Mouse (Mus musculus): ENCODE measurements around the gene Minpp1. TPM values are rescaled to one million over a fixed set of nuclear protein-coding genes. Genes with fewer than 3 reads are reported as not detected.

Minpp1 gene
- total and polyA plus RNA-seq, 3 experiments = 176 to 256 TPM; not detected in 1

DNA sequence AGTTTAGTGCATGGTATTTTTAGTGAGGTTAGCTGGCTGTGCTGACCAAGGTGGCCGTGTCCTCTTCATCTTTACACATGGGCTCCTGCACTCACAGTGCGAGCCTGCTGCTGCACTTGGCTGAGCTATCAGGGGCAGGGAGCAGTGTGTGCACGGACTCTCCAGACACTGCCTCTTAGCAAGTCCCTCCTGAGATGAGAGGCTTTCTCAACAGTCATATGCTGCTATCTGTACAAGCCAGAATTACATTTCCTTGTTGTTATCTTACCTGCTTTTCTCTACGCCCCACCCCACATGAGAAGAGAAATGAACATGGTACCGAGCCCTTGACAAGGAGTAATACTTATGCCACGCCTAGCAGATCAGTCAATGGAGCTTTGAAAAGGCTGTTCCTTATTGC is 25.4 kb downstream of the Minpp1 start (continued):
- TF ChIP-seq ZKSCAN1 (IDR thresholded peaks at IDR 0.05; ENCODE audit: low read depth, low read length) (no peak), SIN3A (IDR thresholded peaks at IDR 0.05; ENCODE audit: low read length) (peak; percentile 71), POLR2A (IDR thresholded peaks at IDR 0.05; ENCODE audit: control insufficient read depth in 1 of 2, insufficient read depth in 1 of 2, low read depth in 1 of 2, low read length in 2 of 2, poor library complexity in 1 of 2) (peak in 1 of 2 experiments; percentile 61; a peak in 2 of 4 replicates), TBP (IDR thresholded peaks at IDR 0.05; ENCODE audit: low read depth, low read length) (peak; percentile 60; the same call in 1 of the 2 replicates), TAL1 (IDR thresholded peaks at IDR 0.05; ENCODE audit: low read length) (peak; percentile 76), EP300 (IDR thresholded peaks at IDR 0.05; ENCODE audit: low read depth in 1 of 2, low read length in 2 of 2) (peak; percentile 82 to 91), UBTF (IDR thresholded peaks at IDR 0.05; ENCODE audit: borderline replicate concordance, insufficient read depth, low read depth, low read length) (no peak), JUND (IDR thresholded peaks at IDR 0.05; ENCODE audit: low read depth, low read length) (no peak), ELF1 (IDR thresholded peaks at IDR 0.05; ENCODE audit: low read depth, low read length) (0 out of 2 replicates have a peak, but pooled peaks have one; percentile 47), E2F4 (IDR thresholded peaks at IDR 0.05; ENCODE audit: borderline replicate concordance, low read depth, low read length) (no peak), BHLHE40 (IDR thresholded peaks at IDR 0.05; ENCODE audit: borderline replicate concordance, low read depth, low read length) (no peak), ZNF384 (IDR thresholded peaks at IDR 0.05; ENCODE audit: low read depth, low read length) (no peak), TCF12 (IDR thresholded peaks at IDR 0.05; ENCODE audit: low read depth, low read length) (peak; percentile 86), CTCF (IDR thresholded peaks at IDR 0.05 in 2 of 3, conservative IDR thresholded peaks at IDR 0.05 in 1 of 3; ENCODE audit: control insufficient read depth in 1 of 3, insufficient read depth in 1 of 3, low read depth in 2 of 3, low read length in 3 of 3, poor library complexity in 1 of 3, severe bottlenecking in 1 of 3) (no peak), HCFC1 (IDR thresholded peaks at IDR 0.05; ENCODE audit: low read depth, low read length) (no peak), MYC (IDR thresholded peaks at IDR 0.05; ENCODE audit: low read depth, low read length) (peak; percentile 72), MXI1 (IDR thresholded peaks at IDR 0.05; ENCODE audit: low read depth, low read length) (peak; percentile 18; the same call in 1 of the 2 replicates), POLR2AphosphoS2 (IDR thresholded peaks at IDR 0.05; ENCODE audit: low read length) (no peak), MAZ (IDR thresholded peaks at IDR 0.05; ENCODE audit: low read depth, low read length) (no peak), ZMIZ1 (IDR thresholded peaks at IDR 0.05; ENCODE audit: low read depth, low read length) (no peak; the same call in 1 of the 2 replicates)

DNA sequence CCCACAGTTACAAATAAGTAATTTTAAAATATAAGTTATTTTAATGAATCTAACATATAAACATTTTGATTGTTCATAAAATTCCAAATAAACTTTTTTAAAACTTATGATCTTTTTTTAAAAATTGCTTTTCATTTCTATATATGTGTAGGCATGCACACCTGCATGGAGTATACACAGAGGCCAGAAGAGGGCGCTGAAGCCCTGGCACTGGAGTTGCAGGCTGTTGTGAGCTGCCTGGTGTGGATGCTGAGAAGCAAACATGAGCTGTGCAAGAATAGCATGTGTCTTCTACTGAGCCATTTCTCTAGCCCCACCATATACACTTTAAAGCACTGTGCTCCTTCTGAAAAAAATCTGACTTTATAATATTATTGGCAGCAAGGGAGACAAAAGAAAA is 26.9 kb downstream of the Minpp1 start:
- DNase-seq (ENCODE audit: low read depth, low spot score) = peak; percentile 63
- no peaks in the 10 kb centered on the region for H3K9me3 ChIP-seq (replicated peaks; ENCODE audit: insufficient read depth, low read length)
- TF ChIP-seq SMC3 (IDR thresholded peaks at IDR 0.05; ENCODE audit: low read depth, low read length) (peak; percentile 45), CTCF (IDR thresholded peaks at IDR 0.05 in 2 of 3, conservative IDR thresholded peaks at IDR 0.05 in 1 of 3; ENCODE audit: control insufficient read depth in 1 of 3, insufficient read depth in 1 of 3, low read depth in 2 of 3, low read length in 3 of 3, poor library complexity in 1 of 3, severe bottlenecking in 1 of 3) (peak; percentile 57 to 63 (median 59)), RAD21 (IDR thresholded peaks at IDR 0.05; ENCODE audit: low read depth, low read length) (peak; percentile 39), POLR2A (IDR thresholded peaks at IDR 0.05; ENCODE audit: control insufficient read depth in 1 of 2, insufficient read depth in 1 of 2, low read depth in 1 of 2, low read length in 2 of 2, poor library complexity in 1 of 2) (no peak; a peak in 1 of 4 replicates), MXI1 (IDR thresholded peaks at IDR 0.05; ENCODE audit: low read depth, low read length) (no peak)
- no peak overlapping the region for H3K9ac ChIP-seq (ENCODE audit: control insufficient read depth, low read depth, low read length, poor library complexity, severe bottlenecking)
- H3K36me3 ChIP-seq (ENCODE audit: control insufficient read depth in 1 of 2, insufficient read depth in 2 of 2, low read length in 2 of 2) = peaks cover 41 to 54% of the 10 kb centered on the region in 2 experiments
- H3K79me2 ChIP-seq (ENCODE audit: control insufficient read depth, insufficient read depth, low read length, poor library complexity) = peaks cover 12% of the 10 kb centered on the region
- H3K4me1 ChIP-seq (ENCODE audit: control insufficient read depth in 1 of 2, insufficient read depth in 2 of 2, low read length in 2 of 2) = peaks cover 16 to 21% of the 10 kb centered on the region in 2 experiments
- H3K4me3 ChIP-seq (ENCODE audit: control insufficient read depth in 1 of 2, insufficient read depth in 1 of 2, low read depth in 2 of 2, low read length in 2 of 2) = no peak overlapping the region
- no peaks in the 10 kb centered on the region for H3K27me3 ChIP-seq (ENCODE audit: control insufficient read depth in 1 of 2, insufficient read depth in 2 of 2, low read length in 2 of 2)
- no peak overlapping the region for H3K27ac ChIP-seq (ENCODE audit: control insufficient read depth, low read depth, low read length)

All from MEL (cell line).